Mouse (Mus musculus) bone marrow, adult 2 months (tissue): Measurements from ENCODE around the gene Akt1.

Experiments
- CTCF ChIP-seq: fragments of 200-500 bp; IDR thresholded peaks from 2 replicates; pipeline ENCODE4 v1.5.1; 2011; ENCODE audit warnings: low read length, control low read depth; ENCODE audit not compliant: control insufficient read depth, insufficient read depth
- POLR2A ChIP-seq: fragments of 200-500 bp; IDR thresholded peaks from 2 replicates; pipeline ENCODE4 v1.6.1; 2011; ENCODE audit warnings: low read depth, mild to moderate bottlenecking, control low read depth, low read length, borderline replicate concordance; ENCODE audit not compliant: control insufficient read depth

- TF ChIP-seq CTCF (peak; percentile 92), POLR2A (no peak)
Measured at GRCm38 (mm10) chr12:112675245-112676035, 756 bp upstream of the Akt1 start.
